Mouse (Mus musculus) liver, embryonic 11.5 days (tissue): ENCODE measurements around the gene Spata16. TPM values are rescaled to one million over a fixed set of nuclear protein-coding genes. Genes with fewer than 3 reads are reported as not detected.
"Not testable (repeated sequence)": the region's sequence is repeated elsewhere in the genome, so short reads cannot be mapped to it uniquely, and the experiment has no call there.

Experiments
- ATAC-seq: fragments of 200-750 bp; cut with Nextera tagmentation; replicated peaks from 2 replicates; pipeline ENCODE4 v1.8.0; 2017; ENCODE audit warnings: moderate number of reproducible peaks, mild to moderate bottlenecking, moderate TSS enrichment, moderate library complexity; ENCODE audit not compliant: low FRiP score
- DNase-seq: peaks from one replicate; pipeline ENCODE4 v3.0.0-alpha.2; 2017; ENCODE audit warnings: low spot score
- H3K27ac ChIP-seq: fragments of 300-500 bp; sonication (generic); 2 replicates; pipeline ENCODE4 v1.5.1; 2014; ENCODE audit warnings: mild to moderate bottlenecking, low read depth, low read length, control low read depth
- H3K27me3 ChIP-seq: fragments of 300-500 bp; sonication (generic); replicated peaks from 2 replicates; pipeline ENCODE4 v1.6.1; 2014; ENCODE audit warnings: low read length, mixed read lengths; ENCODE audit not compliant: control insufficient read depth, insufficient read depth
- H3K36me3 ChIP-seq: fragments of 300-500 bp; sonication (generic); 2 replicates; pipeline ENCODE4 v1.6.1; 2014; ENCODE audit warnings: mild to moderate bottlenecking, low read length, moderate library complexity, mixed read lengths; ENCODE audit not compliant: control insufficient read depth, insufficient read depth
- H3K4me1 ChIP-seq: fragments of 300-500 bp; sonication (generic); replicated peaks from 2 replicates; pipeline ENCODE4 v1.6.1; 2014; ENCODE audit warnings: low read length, mixed read lengths; ENCODE audit not compliant: control insufficient read depth, insufficient read depth
- H3K4me2 ChIP-seq: fragments of 300-500 bp; sonication (generic); 2 replicates; pipeline ENCODE4 v1.6.1; 2014; ENCODE audit warnings: mild to moderate bottlenecking, control low read depth, moderate library complexity
- H3K4me3 ChIP-seq: fragments of 300-500 bp; sonication (generic); 2 replicates; pipeline ENCODE4 v1.5.1; 2014; ENCODE audit warnings: low read depth, low read length, control low read depth
- H3K9ac ChIP-seq: fragments of 300-500 bp; sonication (generic); 2 replicates; pipeline ENCODE4 v1.6.1; 2014; ENCODE audit warnings: low read depth, low read length, control low read depth
- H3K9me3 ChIP-seq: fragments of 300-500 bp; sonication (generic); 2 replicates; pipeline ENCODE4 v1.6.1; 2016; ENCODE audit warnings: low read length, inconsistent platforms, mixed read lengths; ENCODE audit not compliant: control insufficient read depth
- WGBS: fragments of 180-500 bp; shearing (Covaris S2); extraction: QIAGEN DNeasy Blood & Tissue Kit; methylation state at CpG from one replicate; pipeline ENCODE4 v1.1.7; 2014; 5-methylcytosine and 5-hydroxymethylcytosine counted together
- polyA plus RNA-seq: library from polyadenylated mRNA; unstranded; fragments of >200 nt; fragmentation: Nextera tagmentation; extraction: Ambion mirVana; gene quantifications from 2 replicates; pipeline ENCODE4 v1.2.1, GENCODE M21; 2014

Spata16 gene
- polyA plus RNA-seq, 1 experiment from 2014 or later, result not detected

DNA sequence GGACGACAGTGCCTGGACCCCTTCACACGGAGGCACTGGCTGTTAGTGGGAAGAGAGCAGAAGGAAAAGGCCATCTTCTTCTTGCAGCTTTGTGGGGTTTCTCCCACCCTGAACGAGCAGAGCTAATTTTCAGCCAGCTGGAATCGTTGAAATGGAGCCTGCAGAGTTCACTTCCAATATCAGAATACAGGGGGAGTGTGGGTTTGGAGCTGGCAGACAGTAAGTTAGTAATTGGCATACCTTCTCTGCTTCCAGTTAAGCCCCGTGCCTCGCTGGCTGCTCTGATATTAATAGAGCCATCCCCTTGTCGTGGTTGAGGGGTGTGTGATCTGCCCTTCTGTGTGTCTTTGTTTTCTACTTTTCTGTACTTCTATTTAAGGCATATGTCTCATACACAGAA is 9.4 kb downstream of the Spata16 start:
- no peak overlapping the region for H3K27ac ChIP-seq
- no peaks in the 10 kb centered on the region for H3K9me3 ChIP-seq
- H3K36me3 ChIP-seq, result no peaks in the 10 kb centered on the region
- ATAC-seq (no peak), DNase-seq (no peak)
- no peak overlapping the region for H3K4me3 ChIP-seq
- no peak overlapping the region for H3K9ac ChIP-seq
- H3K4me1 ChIP-seq, result no peaks in the 10 kb centered on the region
- no peak overlapping the region for H3K4me2 ChIP-seq
- H3K27me3 ChIP-seq, result no peaks in the 10 kb centered on the region
- 67% methylated on average over 7 of the region's 7 CpGs for WGBS

DNA sequence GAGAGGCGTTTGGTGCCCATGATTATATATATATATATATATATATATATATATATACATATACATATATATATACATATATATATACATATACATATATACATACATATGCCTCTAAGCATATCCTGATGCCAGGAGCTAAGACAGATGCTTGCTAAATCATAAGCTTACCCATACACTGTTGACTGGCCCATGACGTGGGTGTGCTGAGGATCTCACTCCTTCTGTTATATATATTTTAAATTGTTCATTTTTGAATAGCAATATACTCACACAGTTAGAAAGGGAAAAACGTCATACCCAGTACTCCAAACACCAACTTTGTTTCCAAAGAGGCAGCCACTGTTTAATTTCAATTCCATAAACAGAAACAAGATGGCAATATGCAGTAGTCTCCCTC is 48.4 kb downstream of the Spata16 start:
- Histone ChIP-seq H3K27ac (no peak overlapping the region), H3K4me1 (no peaks in the 10 kb centered on the region), H3K9me3 (no peaks in the 10 kb centered on the region), H3K9ac (no peak overlapping the region), H3K27me3 (no peaks in the 10 kb centered on the region), H3K4me2 (no peak overlapping the region), H3K36me3 (no peaks in the 10 kb centered on the region), H3K4me3 (no peak overlapping the region)
- WGBS, result 72% methylated on average over 3 of the region's 3 CpGs
- ATAC-seq (no peak), DNase-seq (no peak)

DNA sequence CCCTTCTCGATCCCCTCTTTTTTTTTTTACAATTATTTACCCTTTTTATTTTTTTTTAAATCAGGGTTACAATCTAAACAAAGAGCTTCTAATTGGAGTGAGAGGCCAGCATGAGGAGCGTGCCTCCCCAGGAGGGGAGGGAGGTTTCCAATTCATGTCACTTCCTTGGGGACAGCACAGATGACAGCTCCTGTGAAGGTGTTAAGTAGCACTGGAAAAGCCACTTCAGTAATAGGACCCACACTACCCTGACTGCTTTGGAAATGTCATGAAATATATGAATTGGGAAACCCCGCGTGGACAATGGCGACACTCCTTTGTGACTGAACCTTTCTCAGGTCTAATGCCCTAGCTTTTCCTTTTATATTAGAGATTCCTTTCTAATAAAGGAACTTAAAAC is 72.1 kb downstream of the Spata16 start:
- H3K27me3 ChIP-seq, H3K4me2 ChIP-seq, DNase-seq, H3K4me1 ChIP-seq, H3K9me3 ChIP-seq, H3K4me3 ChIP-seq, H3K9ac ChIP-seq, H3K36me3 ChIP-seq, H3K27ac ChIP-seq, ATAC-seq: not testable (repeated sequence)
- 83% methylated on average over 5 of the region's 5 CpGs for WGBS

DNA sequence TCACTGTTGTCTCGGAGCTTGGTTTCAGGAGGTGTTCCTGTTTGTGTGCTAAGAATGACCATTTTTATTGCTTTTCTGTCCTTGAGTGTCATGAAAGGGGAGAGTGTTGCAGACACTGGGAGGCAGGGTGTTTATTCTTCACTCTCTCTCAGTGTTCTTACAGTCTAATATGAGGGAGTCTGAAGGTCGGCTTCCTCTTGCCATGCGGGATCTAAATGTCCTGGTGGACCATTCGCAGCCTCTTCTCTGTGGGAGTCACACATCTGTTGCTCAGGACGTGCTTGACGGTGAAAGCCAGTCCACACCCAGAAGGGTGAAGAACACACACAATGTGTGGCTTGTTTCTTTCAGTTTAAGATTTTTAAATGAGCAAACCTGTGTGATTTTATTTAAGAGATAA is 90.1 kb downstream of the Spata16 start:
- ATAC-seq (no peak), DNase-seq (no peak)
- Histone ChIP-seq H3K9ac (no peak overlapping the region), H3K27me3 (no peaks in the 10 kb centered on the region), H3K9me3 (no peaks in the 10 kb centered on the region), H3K4me1 (no peaks in the 10 kb centered on the region), H3K27ac (no peak overlapping the region), H3K36me3 (no peaks in the 10 kb centered on the region), H3K4me2 (no peak overlapping the region), H3K4me3 (no peak overlapping the region)
- 77% methylated on average over 6 of the region's 6 CpGs for whole genome bisulfite sequencing

DNA sequence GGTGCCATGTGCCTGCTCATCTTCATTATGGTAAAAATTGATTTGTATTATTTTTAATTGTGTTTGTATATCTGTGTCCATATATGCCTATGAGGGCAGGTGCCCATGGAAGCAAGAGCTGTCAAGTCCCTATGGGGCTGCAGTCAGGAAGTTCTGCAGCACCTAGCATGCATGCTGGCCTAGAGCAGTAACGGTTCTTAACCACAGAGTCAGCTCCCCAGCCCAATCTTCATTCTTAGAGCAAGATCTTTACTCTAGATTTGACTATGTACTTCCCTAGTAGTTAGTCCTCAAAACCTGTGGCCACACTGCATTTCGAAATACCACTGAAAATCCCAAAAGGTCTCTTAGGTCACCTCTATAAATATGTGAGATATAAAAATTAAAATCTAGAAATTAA is 113.1 kb downstream of the Spata16 start:
- no peak overlapping the region for H3K4me3 ChIP-seq
- H3K36me3 ChIP-seq, result no peaks in the 10 kb centered on the region
- H3K27ac ChIP-seq, result no peak overlapping the region
- WGBS, result 57% methylated on average over 2 of the region's 2 CpGs
- DNase-seq (no peak), ATAC-seq (no peak)
- no peak overlapping the region for H3K4me2 ChIP-seq
- no peaks in the 10 kb centered on the region for H3K27me3 ChIP-seq
- no peaks in the 10 kb centered on the region for H3K4me1 ChIP-seq
- no peaks in the 10 kb centered on the region for H3K9me3 ChIP-seq
- no peak overlapping the region for H3K9ac ChIP-seq

DNA sequence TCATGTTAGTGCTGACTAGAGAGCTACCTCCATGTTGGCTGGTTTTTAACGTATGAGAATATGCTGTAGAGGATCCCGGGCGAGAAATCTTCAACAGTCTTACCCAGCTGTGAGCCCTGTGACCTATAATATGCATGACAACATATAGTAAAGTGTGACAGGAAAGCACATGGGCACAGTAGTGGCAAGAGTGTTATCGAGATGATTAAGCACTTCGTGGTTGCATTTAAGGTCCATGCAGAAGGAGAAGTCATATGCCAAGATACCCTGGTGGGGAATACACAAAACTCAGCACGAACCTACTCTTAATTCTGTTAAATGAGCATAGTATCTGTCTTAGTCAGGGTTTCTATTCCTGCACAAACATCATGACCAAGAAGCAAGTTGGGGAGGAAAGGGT is 115.0 kb downstream of the Spata16 start:
- ATAC-seq, result no peak
- H3K4me3 ChIP-seq, result no peak overlapping the region
- WGBS, result 82% methylated on average over 6 of the region's 6 CpGs

DNA sequence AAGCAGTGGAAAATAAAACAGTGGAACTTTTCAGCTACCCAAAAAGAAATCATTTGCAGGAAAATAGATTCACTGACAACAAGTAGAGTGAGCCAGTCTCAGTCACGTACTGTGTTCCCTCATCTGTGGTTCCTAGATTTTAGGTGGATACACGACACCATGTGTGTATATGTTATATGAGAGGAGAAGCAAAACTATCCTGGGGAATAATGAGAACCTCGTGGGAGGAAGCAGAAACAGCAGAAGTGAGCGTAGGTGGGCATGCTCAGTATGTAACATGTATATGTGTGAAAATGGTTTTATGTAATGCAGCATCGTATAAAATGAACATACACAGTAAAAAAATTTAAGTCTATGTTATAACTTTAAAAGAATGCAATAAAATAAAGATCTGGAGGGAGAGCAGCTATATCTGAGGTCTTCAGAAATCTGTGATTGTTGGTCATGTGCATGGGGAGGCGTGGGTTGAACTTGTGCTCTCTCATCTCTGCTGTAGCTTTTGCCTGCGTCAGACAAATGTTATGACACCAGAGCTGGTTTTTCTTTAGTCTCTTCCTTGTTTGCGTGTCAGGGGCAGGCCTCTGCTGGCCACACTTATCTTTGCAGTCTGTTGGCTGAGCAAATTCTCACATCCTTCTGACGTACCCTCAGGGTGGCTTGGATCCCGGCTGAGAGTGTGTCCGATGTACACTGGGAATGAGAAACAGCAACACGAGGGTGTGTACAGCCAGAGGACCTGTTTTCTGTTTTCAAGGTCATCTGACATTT is 156.1 kb downstream of the Spata16 start:
- WGBS, result 73% methylated on average over 12 of the region's 12 CpGs
- no peaks in the 10 kb centered on the region for H3K4me1 ChIP-seq

More for the DNA sequence above, 115.0 kb downstream of the Spata16 start:
- Histone ChIP-seq H3K9me3 (no peaks in the 10 kb centered on the region), H3K4me2 (no peak overlapping the region), H3K27ac (no peak overlapping the region), H3K27me3 (no peaks in the 10 kb centered on the region), H3K4me1 (no peaks in the 10 kb centered on the region), H3K9ac (no peak overlapping the region), H3K36me3 (no peaks in the 10 kb centered on the region)
- no peak for DNase-seq

DNA sequence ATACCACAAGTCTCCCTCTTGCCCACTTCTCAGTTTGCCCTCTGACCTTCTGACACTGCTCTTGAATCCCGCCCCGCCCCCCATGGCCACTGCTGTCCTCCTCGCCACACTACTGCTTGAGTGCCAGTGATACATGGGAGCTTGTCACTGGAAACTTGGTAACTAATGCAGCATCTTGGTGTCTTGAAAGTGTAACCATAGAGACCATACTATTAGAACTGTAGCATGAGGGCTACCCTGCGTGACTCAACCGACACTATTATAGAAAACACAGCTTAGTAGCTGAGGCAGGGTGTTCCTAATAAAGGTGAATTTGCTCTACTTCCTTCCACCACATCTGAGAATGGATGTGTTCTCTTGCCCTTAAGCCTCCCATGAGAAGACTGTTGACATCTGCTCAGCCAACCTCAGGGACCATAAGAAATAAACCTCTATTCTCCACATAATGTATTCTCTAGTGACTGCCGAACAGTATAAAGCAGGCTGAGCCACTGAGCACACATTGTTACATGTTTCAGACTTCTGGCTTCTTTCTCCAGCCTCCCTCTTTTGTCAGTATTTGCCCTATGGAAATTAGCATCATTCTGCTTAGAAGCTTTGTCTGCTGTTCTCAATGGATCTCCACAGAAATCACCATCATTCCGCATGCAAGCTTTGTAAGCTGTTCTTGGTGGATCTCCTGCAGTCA is 158.6 kb downstream of the Spata16 start:
- Histone ChIP-seq H3K9me3 (no peaks in the 10 kb centered on the region), H3K27me3 (no peaks in the 10 kb centered on the region), H3K9ac (no peak overlapping the region), H3K4me1 (no peaks in the 10 kb centered on the region), H3K4me3 (no peak overlapping the region), H3K27ac (no peak overlapping the region), H3K36me3 (no peaks in the 10 kb centered on the region), H3K4me2 (no peak overlapping the region)
- ATAC-seq (no peak), DNase-seq (no peak)
- WGBS, result 85% methylated on average over 7 of the region's 7 CpGs

More for the DNA sequence above, 156.1 kb downstream of the Spata16 start:
- ATAC-seq (no peak), DNase-seq (no peak)
- Histone ChIP-seq H3K9me3 (no peaks in the 10 kb centered on the region), H3K27ac (no peak overlapping the region), H3K9ac (no peak overlapping the region), H3K4me2 (no peak overlapping the region), H3K36me3 (no peaks in the 10 kb centered on the region), H3K4me3 (no peak overlapping the region), H3K27me3 (no peaks in the 10 kb centered on the region)

DNA sequence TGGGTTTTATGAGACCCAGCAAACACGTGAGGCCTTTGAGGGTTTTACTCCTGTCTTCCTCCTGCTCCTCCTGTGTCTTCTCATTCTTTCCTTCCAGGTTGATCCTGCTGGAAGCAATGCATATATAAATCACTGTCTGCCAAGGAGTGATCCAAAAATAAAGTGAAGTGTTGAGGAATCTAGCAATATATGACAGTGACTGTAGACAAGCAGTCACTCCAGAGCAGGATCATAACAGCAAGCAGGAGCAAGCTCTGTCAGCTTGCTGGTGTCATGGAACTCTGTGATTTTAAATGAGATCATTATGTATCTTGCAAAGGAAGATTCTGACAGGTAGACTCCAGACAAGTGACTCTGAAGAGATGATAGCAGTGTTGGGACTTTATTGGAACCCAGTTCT is 159.5 kb downstream of the Spata16 start:
- H3K4me1 ChIP-seq, result no peaks in the 10 kb centered on the region
- H3K4me3 ChIP-seq, result no peak overlapping the region
- ATAC-seq (no peak), DNase-seq (no peak)
- H3K36me3 ChIP-seq, result no peaks in the 10 kb centered on the region
- H3K4me2 ChIP-seq, result no peak overlapping the region
- no peaks in the 10 kb centered on the region for H3K27me3 ChIP-seq
- 83% methylated on average over 1 of the region's 1 CpGs for WGBS
- H3K9me3 ChIP-seq, result no peaks in the 10 kb centered on the region
- H3K27ac ChIP-seq, result no peak overlapping the region
- H3K9ac ChIP-seq, result no peak overlapping the region
